Mouse (Mus musculus): ENCODE results near the gene Esp38.
"Not testable (repeated sequence)": the region's sequence is repeated elsewhere in the genome, so short reads cannot be mapped to it uniquely, and the experiment has no call there.

Gene Esp38

GRCm38 (mm10) chr17:39950220-39950619 lies at the start of gene Esp38:
Gene Esp38 (plus strand): TSS chr17:39950520.
- no peak for DNase-seq (ENCODE audit: low read depth)

DNA sequence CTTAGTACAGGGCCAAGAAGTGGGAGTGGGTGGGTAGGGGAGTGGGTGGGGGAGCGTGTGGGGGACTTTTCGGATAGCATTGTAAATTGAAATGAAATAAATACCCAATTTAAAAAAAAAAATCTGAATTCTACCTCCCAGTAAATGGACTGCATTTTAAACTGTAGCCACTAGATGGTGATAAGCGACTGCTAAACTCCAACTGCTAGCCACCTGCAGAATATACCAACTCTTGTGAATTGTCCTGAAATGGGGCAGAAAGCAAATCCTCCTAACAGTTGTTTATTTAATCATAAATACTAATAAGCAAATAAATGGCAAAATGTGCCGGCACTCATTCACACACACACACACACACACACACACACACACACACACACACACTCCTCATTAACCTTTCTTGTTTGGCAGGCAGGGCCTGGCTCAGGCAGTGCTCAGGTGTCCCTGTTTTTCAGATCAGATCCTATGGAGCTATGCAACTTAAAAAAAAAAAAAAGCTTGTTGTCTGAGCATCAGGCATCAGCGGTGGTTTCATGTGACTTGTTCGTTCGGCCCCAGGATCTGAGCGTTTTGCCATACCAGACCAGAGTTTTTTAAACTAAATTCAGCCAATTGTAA lies 47.3 kb upstream of the Esp38 start:
- not testable (repeated sequence) for DNase-seq (ENCODE audit: low read depth)

Data from c-Kit-positive CD71-positive TER-119-negative erythroid progenitor cells, embryonic 14.5 days (primary cell).